Mouse (Mus musculus) left cerebral cortex, postnatal 14 days (tissue): ENCODE data around the gene Mrpl28. TPM values are rescaled to one million over a fixed set of nuclear protein-coding genes. Genes with fewer than 3 reads are reported as not detected.
"Not testable (repeated sequence)": the region's sequence is repeated elsewhere in the genome, so short reads cannot be mapped to it uniquely, and the experiment has no call there.

ENCODE experiments used
- DNase-seq, 2 experiments: peaks; one replicate each; pipeline ENCODE4 v3.0.0; 2021 to 2022; ENCODE audit warnings: low spot score in 2 of 2, mixed read lengths in 1 of 2
- intact Hi-C: fragments of 180-260 bp; cut with DNase I; formaldehyde crosslinking; loops from one replicate; pipeline ENCODE4 v1.15.1; 2025
- total RNA-seq, 2 experiments: library from RNA; stranded (reverse); gene quantifications; 2 replicates each; pipeline ENCODE4 v1.2.3; 2021

Mrpl28 gene
- total RNA-seq, 2 experiments from 2014 or later = 70.1 to 70.5 TPM

GRCm38 (mm10) chr17:26114461-26114860 is 8.8 kb upstream of the Mrpl28 start:
- intact Hi-C loops = not testable (repeated sequence)

GRCm38 (mm10) chr17:26115205-26115898 is 7.9 kb upstream of the Mrpl28 start:
- DNase-seq = no peak

More at GRCm38 (mm10) chr17:26114461-26114860, 8.8 kb upstream of the Mrpl28 start:
- not testable (repeated sequence) for DNase-seq

GRCm38 (mm10) chr17:26115956-26116487 is 7.3 kb upstream of the Mrpl28 start:
- intact Hi-C loops = no loop called here
- DNase-seq = no peak

More at GRCm38 (mm10) chr17:26115205-26115898, 7.9 kb upstream of the Mrpl28 start:
- intact Hi-C loops = no loop called here

GRCm38 (mm10) chr17:26116503-26117258 is 6.6 kb upstream of the Mrpl28 start:
- intact Hi-C loops = no loop called here
- DNase-seq = no peak

- peak; percentile 60 to 65 for DNase-seq
- intact Hi-C loops = no loop called here
These were observed 3.3 kb upstream of the Mrpl28 start for GRCm38 (mm10) chr17:26119766-26120710.

- intact Hi-C loops = no loop called here
- no peak for DNase-seq
These were observed 714 bp upstream of the Mrpl28 start for GRCm38 (mm10) chr17:26122431-26123140.

GRCm38 (mm10) chr17:26124560-26124959 is 1.3 kb downstream of the Mrpl28 start:
- intact Hi-C loops = no loop called here
- no peak for DNase-seq

GRCm38 (mm10) chr17:26125226-26125625 is 1.9 kb downstream of the Mrpl28 start:
- DNase-seq = no peak
- intact Hi-C loops = no loop called here

GRCm38 (mm10) chr17:26131062-26131732 is 7.9 kb downstream of the Mrpl28 start:
- intact Hi-C loops = no loop called here
- peak in 1 of 2 experiments; percentile 53 for DNase-seq

GRCm38 (mm10) chr17:26131856-26132853 is 8.9 kb downstream of the Mrpl28 start:
- intact Hi-C loops = no loop called here
- DNase-seq = no peak

GRCm38 (mm10) chr17:26137106-26137750 is 13.9 kb downstream of the Mrpl28 start:
- no peak for DNase-seq
- intact Hi-C loops = loop anchor here (5.0 kb wide), 1 partner anchor 105 kb away; the partner anchor contains the start of gene Fam234a

- DNase-seq = no peak
- intact Hi-C loops = loop anchor here (5.0 kb wide), 1 partner anchor 105 kb away; the partner anchor contains the start of gene Fam234a
These were observed 14.4 kb downstream of the Mrpl28 start for GRCm38 (mm10) chr17:26137751-26138130.

GRCm38 (mm10) chr17:26138239-26138836 is 15.0 kb downstream of the Mrpl28 start, which contains the start of gene Axin1:
Gene Axin1 (plus strand): TSS chr17:26138688.
- DNase-seq = peak; percentile 92 to 94
- intact Hi-C loops = loop anchor here (5.0 kb wide), 1 partner anchor 104 kb away; the partner anchor contains the start of gene Fam234a

GRCm38 (mm10) chr17:26138901-26139381 is 15.6 kb downstream of the Mrpl28 start:
- no peak for DNase-seq
- intact Hi-C loops = loop anchor here (5.0 kb wide), 1 partner anchor 103 kb away; the partner anchor contains the start of gene Fam234a

- no peak for DNase-seq
These were observed 19.5 kb downstream of the Mrpl28 start for GRCm38 (mm10) chr17:26142796-26143195.

GRCm38 (mm10) chr17:26143386-26143785 is 20.1 kb downstream of the Mrpl28 start:
- DNase-seq = no peak
- intact Hi-C loops = no loop called here

More at GRCm38 (mm10) chr17:26142796-26143195, 19.5 kb downstream of the Mrpl28 start:
- intact Hi-C loops = no loop called here
